Mouse (Mus musculus): Measurements from ENCODE around the gene Gtpbp3. TPM values are rescaled to one million over a fixed set of nuclear protein-coding genes. Genes with fewer than 3 reads are reported as not detected.

Gtpbp3 gene
- polyA plus RNA-seq (2014; fragmentation: Nextera tagmentation; extraction: Ambion mirVana) = 8.3 and 8.7 TPM in 2 replicates

- peak within 1 kb of the TSS; percentile 77; the same call in 1 of the 2 replicates for H3K27ac ChIP-seq (replicated peaks; ENCODE audit: low read depth, low read length)
- H3K4me2 ChIP-seq (ENCODE audit: low read depth, severe bottlenecking) = peak within 1 kb of the TSS; percentile 100
- H3K4me3 ChIP-seq (ENCODE audit: low read depth, low read length) = peak within 1 kb of the TSS; percentile 88
- H3K4me1 ChIP-seq (ENCODE audit: control insufficient read depth, insufficient read depth, low read length) = peaks cover 17% of the 10 kb centered on the region
- peak within 1 kb of the TSS; percentile 81 for H3K9ac ChIP-seq (ENCODE audit: low read length)
- peaks cover 8% of the 10 kb centered on the region; the same call in 1 of the 2 replicates for H3K36me3 ChIP-seq (ENCODE audit: control insufficient read depth, insufficient read depth, low read length)
- no peaks in the 10 kb centered on the region for H3K27me3 ChIP-seq (ENCODE audit: control insufficient read depth, insufficient read depth, low read length)
- WGBS = under 1% methylated on average over 33 of the region's 33 CpGs
- ATAC-seq (ENCODE audit: insufficient number of reproducible peaks, low FRiP score, low TSS enrichment, low read depth) (no peak; the same call in 1 of the 2 replicates), DNase-seq (ENCODE audit: low spot score) (peak; percentile 84)
- H3K9me3 ChIP-seq (ENCODE audit: control insufficient read depth, low read length) = no peaks in the 10 kb centered on the region
Measured at GRCm38 (mm10) chr8:71487691-71488445, at the start of gene Gtpbp3. TSS of gene Gtpbp3 (plus strand) at chr8:71488103.

GRCm38 (mm10) chr8:71441404-71441803 lies 46.5 kb upstream of the Gtpbp3 start:
- WGBS = 3% methylated on average over 7 of the region's 7 CpGs
- Histone ChIP-seq H3K27ac (replicated peaks; ENCODE audit: low read depth, low read length) (no peak overlapping the region), H3K9ac (ENCODE audit: low read length) (no peak overlapping the region), H3K27me3 (ENCODE audit: control insufficient read depth, insufficient read depth, low read length) (no peaks in the 10 kb centered on the region), H3K36me3 (ENCODE audit: control insufficient read depth, insufficient read depth, low read length) (no peaks in the 10 kb centered on the region), H3K9me3 (ENCODE audit: control insufficient read depth, low read length) (no peaks in the 10 kb centered on the region), H3K4me3 (ENCODE audit: low read depth, low read length) (no peak overlapping the region), H3K4me1 (ENCODE audit: control insufficient read depth, insufficient read depth, low read length) (no peaks in the 10 kb centered on the region), H3K4me2 (ENCODE audit: low read depth, severe bottlenecking) (no peak overlapping the region)
- ATAC-seq (ENCODE audit: insufficient number of reproducible peaks, low FRiP score, low TSS enrichment, low read depth) (no peak), DNase-seq (ENCODE audit: low spot score) (peak; percentile 70)

- Histone ChIP-seq H3K36me3 (ENCODE audit: control insufficient read depth, insufficient read depth, low read length) (no peaks in the 10 kb centered on the region), H3K9ac (ENCODE audit: low read length) (no peak overlapping the region), H3K4me3 (ENCODE audit: low read depth, low read length) (no peak overlapping the region), H3K27ac (replicated peaks; ENCODE audit: low read depth, low read length) (no peak overlapping the region), H3K4me2 (ENCODE audit: low read depth, severe bottlenecking) (no peak overlapping the region), H3K27me3 (ENCODE audit: control insufficient read depth, insufficient read depth, low read length) (no peaks in the 10 kb centered on the region), H3K4me1 (ENCODE audit: control insufficient read depth, insufficient read depth, low read length) (no peaks in the 10 kb centered on the region), H3K9me3 (ENCODE audit: control insufficient read depth, low read length) (no peaks in the 10 kb centered on the region)
- WGBS = 73% methylated on average over 7 of the region's 7 CpGs
- DNase-seq (ENCODE audit: low spot score) (no peak), ATAC-seq (ENCODE audit: insufficient number of reproducible peaks, low FRiP score, low TSS enrichment, low read depth) (no peak)
Measured at GRCm38 (mm10) chr8:71445096-71445495, 42.8 kb upstream of the Gtpbp3 start.

GRCm38 (mm10) chr8:71451337-71451736 lies 36.6 kb upstream of the Gtpbp3 start:
- no peaks in the 10 kb centered on the region for H3K9me3 ChIP-seq (ENCODE audit: control insufficient read depth, low read length)
- H3K36me3 ChIP-seq (ENCODE audit: control insufficient read depth, insufficient read depth, low read length) = no peaks in the 10 kb centered on the region
- WGBS = 65% methylated on average over 4 of the region's 4 CpGs
- H3K4me2 ChIP-seq (ENCODE audit: low read depth, severe bottlenecking) = no peak overlapping the region
- no peak overlapping the region for H3K9ac ChIP-seq (ENCODE audit: low read length)
- DNase-seq (ENCODE audit: low spot score) = no peak
- H3K27me3 ChIP-seq (ENCODE audit: control insufficient read depth, insufficient read depth, low read length) = no peaks in the 10 kb centered on the region
- no peaks in the 10 kb centered on the region for H3K4me1 ChIP-seq (ENCODE audit: control insufficient read depth, insufficient read depth, low read length)
- no peak for ATAC-seq (ENCODE audit: insufficient number of reproducible peaks, low FRiP score, low TSS enrichment, low read depth)
- no peak overlapping the region for H3K4me3 ChIP-seq (ENCODE audit: low read depth, low read length)
- H3K27ac ChIP-seq (replicated peaks; ENCODE audit: low read depth, low read length) = no peak overlapping the region

GRCm38 (mm10) chr8:71451777-71452176 lies 36.1 kb upstream of the Gtpbp3 start:
- H3K4me1 ChIP-seq (ENCODE audit: control insufficient read depth, insufficient read depth, low read length) = no peaks in the 10 kb centered on the region

GRCm38 (mm10) chr8:71452669-71453068 lies 35.2 kb upstream of the Gtpbp3 start:
- H3K9me3 ChIP-seq (ENCODE audit: control insufficient read depth, low read length) = no peaks in the 10 kb centered on the region
- H3K4me2 ChIP-seq (ENCODE audit: low read depth, severe bottlenecking) = no peak overlapping the region
- H3K27ac ChIP-seq (replicated peaks; ENCODE audit: low read depth, low read length) = no peak overlapping the region
- H3K27me3 ChIP-seq (ENCODE audit: control insufficient read depth, insufficient read depth, low read length) = no peaks in the 10 kb centered on the region
- ATAC-seq (ENCODE audit: insufficient number of reproducible peaks, low FRiP score, low TSS enrichment, low read depth) = no peak
- no peak overlapping the region for H3K9ac ChIP-seq (ENCODE audit: low read length)
- no peaks in the 10 kb centered on the region for H3K4me1 ChIP-seq (ENCODE audit: control insufficient read depth, insufficient read depth, low read length)
- H3K4me3 ChIP-seq (ENCODE audit: low read depth, low read length) = no peak overlapping the region
- peak; percentile 16 for DNase-seq (ENCODE audit: low spot score)
- H3K36me3 ChIP-seq (ENCODE audit: control insufficient read depth, insufficient read depth, low read length) = no peaks in the 10 kb centered on the region
- 85% methylated on average over 2 of the region's 2 CpGs for WGBS

More at GRCm38 (mm10) chr8:71451777-71452176, 36.1 kb upstream of the Gtpbp3 start:
- no peak for ATAC-seq (ENCODE audit: insufficient number of reproducible peaks, low FRiP score, low TSS enrichment, low read depth)
- no peak overlapping the region for H3K27ac ChIP-seq (replicated peaks; ENCODE audit: low read depth, low read length)
- H3K4me3 ChIP-seq (ENCODE audit: low read depth, low read length) = no peak overlapping the region
- H3K4me2 ChIP-seq (ENCODE audit: low read depth, severe bottlenecking) = no peak overlapping the region
- H3K36me3 ChIP-seq (ENCODE audit: control insufficient read depth, insufficient read depth, low read length) = no peaks in the 10 kb centered on the region
- 35% methylated on average over 11 of the region's 11 CpGs for WGBS
- H3K9ac ChIP-seq (ENCODE audit: low read length) = no peak overlapping the region
- no peaks in the 10 kb centered on the region for H3K9me3 ChIP-seq (ENCODE audit: control insufficient read depth, low read length)
- no peaks in the 10 kb centered on the region for H3K27me3 ChIP-seq (ENCODE audit: control insufficient read depth, insufficient read depth, low read length)
- no peak for DNase-seq (ENCODE audit: low spot score)

- Histone ChIP-seq H3K36me3 (ENCODE audit: control insufficient read depth, insufficient read depth, low read length) (peaks cover 2% of the 10 kb centered on the region; the same call in 1 of the 2 replicates), H3K9ac (ENCODE audit: low read length) (no peak overlapping the region), H3K4me2 (ENCODE audit: low read depth, severe bottlenecking) (no peak overlapping the region), H3K27ac (replicated peaks; ENCODE audit: low read depth, low read length) (no peak overlapping the region), H3K4me1 (ENCODE audit: control insufficient read depth, insufficient read depth, low read length) (no peaks in the 10 kb centered on the region), H3K4me3 (ENCODE audit: low read depth, low read length) (no peak overlapping the region), H3K27me3 (ENCODE audit: control insufficient read depth, insufficient read depth, low read length) (no peaks in the 10 kb centered on the region), H3K9me3 (ENCODE audit: control insufficient read depth, low read length) (no peaks in the 10 kb centered on the region)
- WGBS = 77% methylated on average over 8 of the region's 8 CpGs
- DNase-seq (ENCODE audit: low spot score) (peak; percentile 14), ATAC-seq (ENCODE audit: insufficient number of reproducible peaks, low FRiP score, low TSS enrichment, low read depth) (no peak)
Measured at GRCm38 (mm10) chr8:71454668-71455067, 33.2 kb upstream of the Gtpbp3 start.

- ATAC-seq (ENCODE audit: insufficient number of reproducible peaks, low FRiP score, low TSS enrichment, low read depth) (no peak), DNase-seq (ENCODE audit: low spot score) (no peak)
- H3K27me3 ChIP-seq (ENCODE audit: control insufficient read depth, insufficient read depth, low read length) = no peaks in the 10 kb centered on the region
- H3K4me3 ChIP-seq (ENCODE audit: low read depth, low read length) = no peak overlapping the region
- H3K4me2 ChIP-seq (ENCODE audit: low read depth, severe bottlenecking) = no peak overlapping the region
- no peaks in the 10 kb centered on the region for H3K9me3 ChIP-seq (ENCODE audit: control insufficient read depth, low read length)
- no peak overlapping the region for H3K9ac ChIP-seq (ENCODE audit: low read length)
- H3K4me1 ChIP-seq (ENCODE audit: control insufficient read depth, insufficient read depth, low read length) = no peaks in the 10 kb centered on the region
- H3K27ac ChIP-seq (replicated peaks; ENCODE audit: low read depth, low read length) = no peak overlapping the region
- peaks cover 8% of the 10 kb centered on the region; the same call in 1 of the 2 replicates for H3K36me3 ChIP-seq (ENCODE audit: control insufficient read depth, insufficient read depth, low read length)
- WGBS = 33% methylated on average over 22 of the region's 22 CpGs
Measured at GRCm38 (mm10) chr8:71456906-71457305, 31.0 kb upstream of the Gtpbp3 start.
